Mouse (Mus musculus) large intestine, adult 2 months (tissue): ENCODE measurements at regions not wholly inside any gene's neighbourhood (a gene's known extent, or its start where the extent isn't known, plus 50 kb on each side); places are given as distances from the start of the nearest gene placed in this dataset.
"Not testable (repeated sequence)": the region's sequence is repeated elsewhere in the genome, so short reads cannot be mapped to it uniquely, and the experiment has no call there.

Source experiments
- DNase-seq: peaks from one replicate; pipeline ENCODE4 v3.0.0-alpha.2; 2012; ENCODE audit warnings: low read depth, low spot score
- WGBS: fragments of 180-500 bp; shearing (Covaris S2); methylation state at CpG from one replicate; pipeline ENCODE4 v1.1.7; 2018; 5-methylcytosine and 5-hydroxymethylcytosine counted together

DNA sequence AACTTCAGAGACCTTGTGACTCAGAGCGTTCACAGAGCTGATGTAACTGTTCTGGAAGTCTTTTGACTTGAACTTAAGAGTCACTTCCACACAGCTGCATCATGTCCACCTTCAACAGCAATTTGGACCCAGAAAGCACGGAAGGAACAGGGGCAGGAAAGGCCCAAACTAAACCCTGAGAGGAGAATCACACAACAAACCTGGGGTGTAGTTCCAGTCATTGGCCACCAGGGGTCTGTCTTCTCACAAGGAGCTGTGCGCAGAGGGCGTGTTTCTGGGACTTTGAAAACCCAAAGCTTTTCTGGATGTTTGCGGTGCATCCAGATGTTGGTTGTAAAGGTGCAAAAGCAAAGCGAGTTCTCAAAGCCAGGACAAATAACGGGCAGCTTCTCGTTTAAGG, 231.9 kb upstream of the 1700056E22Rik start:
- no peak for DNase-seq
- 11% methylated on average over 8 of the region's 8 CpGs for WGBS

DNA sequence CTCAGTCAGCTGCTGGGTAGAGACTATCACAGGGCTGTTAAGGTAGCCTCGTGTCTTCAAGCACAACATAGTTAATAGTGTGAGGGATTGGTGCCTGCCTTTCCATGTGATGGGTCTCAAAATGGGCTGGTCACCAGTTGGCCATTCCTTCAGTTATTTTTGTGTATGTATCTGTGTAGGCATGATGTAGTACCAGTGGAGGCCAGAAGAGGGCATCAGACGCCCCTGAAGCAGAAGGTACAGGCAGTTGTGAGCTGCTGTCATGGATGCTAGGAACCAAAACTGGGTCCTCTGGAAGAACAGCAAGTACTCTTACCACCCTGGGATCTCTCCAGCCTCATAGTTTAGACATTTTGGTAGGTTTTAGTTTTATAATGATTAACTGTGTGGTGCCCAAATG, 228.9 kb upstream of the 1700056E22Rik start:
- 53% methylated on average over 2 of the region's 2 CpGs for WGBS
- DNase-seq, result no peak

GRCm38 (mm10) chr1:184261385-184261727, 227.3 kb upstream of the 1700056E22Rik start:
- 86% methylated on average over 6 of the region's 6 CpGs for WGBS
- DNase-seq, result no peak

GRCm38 (mm10) chr1:184260722-184261384, 226.8 kb upstream of the 1700056E22Rik start:
- 78% methylated on average over 6 of the region's 6 CpGs for WGBS

DNA sequence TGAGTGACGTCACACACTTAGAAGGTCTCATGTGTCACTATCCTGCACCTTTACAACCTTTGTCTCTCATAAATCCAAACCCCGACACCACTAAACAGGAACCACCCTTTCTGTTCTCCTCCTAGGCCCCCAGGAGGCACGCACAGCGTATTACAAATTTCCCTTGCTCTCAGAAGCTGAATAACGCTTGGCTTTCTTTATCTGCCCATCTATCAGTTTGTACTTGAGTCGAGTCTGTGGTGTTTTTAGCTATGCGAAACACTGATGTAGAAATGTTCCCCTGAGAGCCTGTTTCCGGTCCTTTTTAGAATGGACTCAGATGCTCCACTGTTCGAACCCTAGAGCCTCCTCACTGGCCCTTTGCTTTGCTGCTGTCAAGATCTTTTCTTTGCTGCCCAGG, 225.8 kb upstream of the 1700056E22Rik start:
- WGBS, result 67% methylated on average over 9 of the region's 9 CpGs

More at GRCm38 (mm10) chr1:184260722-184261384, 226.8 kb upstream of the 1700056E22Rik start:
- DNase-seq, result no peak

DNA sequence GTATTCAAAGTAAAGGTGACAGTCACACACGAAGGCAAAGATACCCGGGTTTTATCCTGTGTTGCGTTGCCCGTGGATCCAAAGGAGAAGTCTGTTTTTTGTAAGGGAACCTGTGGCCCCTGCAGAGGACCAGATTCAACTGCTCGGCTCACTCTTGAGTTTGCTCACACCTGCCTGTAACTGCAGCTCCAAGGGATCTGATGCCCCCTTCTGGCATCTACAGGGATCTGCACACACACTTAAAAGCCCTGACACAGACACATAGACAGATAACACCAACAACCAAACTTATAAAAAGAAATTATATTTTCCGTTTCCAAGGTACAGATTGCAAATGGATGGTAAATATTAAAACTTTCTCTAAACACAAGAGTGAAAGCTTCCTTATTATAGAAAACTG, 223.3 kb upstream of the 1700056E22Rik start:
- 90% methylated on average over 6 of the region's 6 CpGs for WGBS
- no peak for DNase-seq

More for the DNA sequence above, 225.8 kb upstream of the 1700056E22Rik start:
- DNase-seq, result no peak

- WGBS, result 50% methylated on average over 4 of the region's 4 CpGs
- DNase-seq, result no peak
These were observed 220.8 kb upstream of the 1700056E22Rik start for GRCm38 (mm10) chr1:184254951-184255350.

DNA sequence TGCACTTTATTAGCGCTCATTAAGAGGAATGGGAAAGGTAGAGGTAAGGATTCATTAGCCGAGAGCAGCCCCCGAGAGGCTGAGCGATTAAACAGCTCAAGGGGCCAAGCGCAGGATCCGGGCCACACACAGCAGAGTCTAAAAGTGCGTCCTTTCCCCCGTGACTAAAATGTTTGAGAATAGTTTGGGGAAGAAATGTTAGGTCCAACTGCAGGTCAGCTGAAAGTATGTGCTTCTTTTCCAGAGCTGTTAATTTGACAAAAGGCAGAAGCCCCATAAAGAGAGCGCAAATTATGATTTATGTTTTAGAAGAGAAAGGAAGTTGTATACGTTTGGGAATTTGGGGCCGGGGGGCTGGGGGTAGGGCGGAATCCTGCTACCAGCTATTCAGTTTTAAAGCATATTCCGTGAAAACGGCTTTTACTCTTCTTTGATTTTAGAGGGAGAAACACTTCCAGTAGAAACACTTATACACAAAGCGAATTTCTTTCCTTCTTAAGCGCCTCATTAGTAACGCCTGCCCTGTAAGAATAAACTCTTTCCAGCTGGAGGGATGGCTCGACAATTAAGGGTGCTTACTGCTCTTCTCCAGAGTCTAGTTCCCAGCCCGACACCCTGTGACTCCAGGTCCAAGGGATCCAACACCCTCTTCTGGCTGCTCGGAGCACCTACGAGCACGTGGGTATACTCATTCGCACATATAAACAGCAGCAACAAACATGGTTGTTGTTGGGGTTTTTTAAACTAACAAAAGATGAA, 210.8 kb upstream of the 1700056E22Rik start:
- DNase-seq, result no peak
- 62% methylated on average over 23 of the region's 23 CpGs for WGBS

DNA sequence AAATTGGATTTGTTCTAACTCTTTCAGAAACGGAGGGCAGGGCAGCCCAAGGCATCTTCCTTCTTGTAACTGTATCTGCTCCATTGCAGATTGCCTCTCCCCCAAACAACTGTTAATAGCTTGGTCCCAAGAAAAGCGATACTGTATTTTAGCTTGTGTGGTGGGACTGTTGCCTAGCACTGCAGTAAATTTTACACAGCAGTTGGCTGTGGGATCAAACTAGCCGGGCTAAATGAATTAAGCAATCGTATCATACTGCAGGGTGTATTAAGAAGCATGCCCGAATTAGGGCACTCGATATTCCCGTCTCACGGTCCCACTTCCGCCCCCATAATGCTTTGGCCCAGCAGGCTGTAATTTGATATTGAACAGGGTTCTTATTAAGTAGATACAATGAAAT, 210.2 kb upstream of the 1700056E22Rik start:
- no peak for DNase-seq
- WGBS, result 74% methylated on average over 9 of the region's 9 CpGs

GRCm38 (mm10) chr1:184241846-184242245, 207.7 kb upstream of the 1700056E22Rik start:
- WGBS, result 57% methylated on average over 4 of the region's 4 CpGs
- no peak for DNase-seq

GRCm38 (mm10) chr1:184235131-184235983, 201.3 kb upstream of the 1700056E22Rik start:
- 19% methylated on average over 25 of the region's 25 CpGs for WGBS
- DNase-seq, result peak; percentile 11

DNA sequence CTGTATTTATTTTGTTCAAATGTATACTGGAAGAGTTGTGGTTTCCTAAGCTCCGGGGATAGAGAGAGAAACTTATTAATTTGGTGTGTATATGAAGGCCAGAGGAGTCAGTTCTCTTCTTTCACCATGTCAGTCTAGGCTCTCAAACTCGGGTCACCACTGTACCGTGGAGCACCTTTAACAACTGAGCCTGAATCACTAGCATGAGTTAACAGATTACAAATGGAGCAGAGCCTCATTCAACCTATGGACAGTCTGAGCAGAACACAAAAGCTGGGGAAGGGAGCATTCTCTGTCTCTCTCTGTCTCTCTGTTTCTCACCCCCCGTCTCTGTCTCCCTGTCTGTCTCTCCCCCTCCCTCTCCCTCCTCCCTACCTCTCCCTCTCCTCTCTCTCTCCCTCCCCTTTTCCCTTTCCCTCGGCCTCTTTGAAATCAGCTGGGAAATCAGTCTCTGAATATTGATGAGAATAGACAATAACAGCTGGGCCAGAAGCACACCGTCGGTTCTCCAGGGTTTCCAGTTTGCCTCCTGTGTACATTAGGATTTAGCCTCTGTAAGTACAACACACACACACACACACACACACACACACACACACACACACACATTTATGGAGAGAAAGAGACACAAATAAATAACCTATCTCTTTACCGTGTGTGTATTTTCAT, 200.4 kb upstream of the 1700056E22Rik start:
- 70% methylated on average over 8 of the region's 8 CpGs for WGBS

DNA sequence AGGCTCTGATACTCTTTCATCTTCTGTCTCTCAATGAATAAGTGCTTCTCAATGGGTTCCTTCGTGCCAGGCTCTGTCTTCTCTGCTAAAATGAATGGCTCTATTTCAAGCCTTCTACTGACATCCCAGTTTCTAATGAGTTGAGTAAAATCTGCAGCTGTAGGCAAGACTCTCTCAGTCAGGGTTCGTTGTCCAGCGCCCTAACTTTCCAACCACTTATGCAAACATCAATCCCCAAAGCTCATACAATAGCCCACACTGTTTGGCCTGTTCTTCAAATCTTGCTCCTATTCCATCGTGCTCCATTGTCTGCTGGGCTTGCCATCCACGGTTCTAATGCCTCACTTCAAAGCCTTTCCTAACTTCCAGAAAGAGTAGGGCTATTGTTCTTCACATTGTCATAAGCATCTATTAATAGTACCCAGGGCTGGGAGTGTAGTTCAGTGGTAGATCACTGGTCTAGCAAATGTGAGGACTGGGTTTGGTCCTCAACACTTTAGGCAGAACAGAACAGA, 199.7 kb upstream of the 1700056E22Rik start:
- DNase-seq, result no peak
- 68% methylated on average over 5 of the region's 5 CpGs for whole genome bisulfite sequencing

More for the DNA sequence above, 200.4 kb upstream of the 1700056E22Rik start:
- DNase-seq, result no peak

DNA sequence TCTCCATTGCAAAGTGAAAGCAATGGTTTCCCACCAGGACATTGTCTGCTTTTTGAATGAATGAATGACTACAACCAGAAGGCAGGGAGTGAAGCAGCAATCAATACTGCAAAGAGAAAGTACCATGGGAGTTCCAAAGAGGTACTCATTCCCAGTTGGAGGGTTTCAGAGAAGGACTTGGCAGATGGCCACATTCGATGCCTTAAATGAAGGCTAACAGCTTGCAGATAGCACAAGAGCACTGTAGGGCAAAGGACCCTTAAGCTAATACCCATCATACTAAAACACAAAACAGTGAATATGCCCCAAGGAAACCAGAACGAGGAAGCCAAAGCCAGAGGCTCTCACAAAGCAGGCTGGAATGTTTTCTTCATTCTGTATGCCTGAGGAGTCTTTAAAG, 188.2 kb upstream of the 1700056E22Rik start:
- WGBS, result 55% methylated on average over 2 of the region's 2 CpGs
- no peak for DNase-seq

GRCm38 (mm10) chr1:184221792-184222191, 187.7 kb upstream of the 1700056E22Rik start:
- no peak for DNase-seq
- WGBS, result 44% methylated on average over 3 of the region's 3 CpGs

DNA sequence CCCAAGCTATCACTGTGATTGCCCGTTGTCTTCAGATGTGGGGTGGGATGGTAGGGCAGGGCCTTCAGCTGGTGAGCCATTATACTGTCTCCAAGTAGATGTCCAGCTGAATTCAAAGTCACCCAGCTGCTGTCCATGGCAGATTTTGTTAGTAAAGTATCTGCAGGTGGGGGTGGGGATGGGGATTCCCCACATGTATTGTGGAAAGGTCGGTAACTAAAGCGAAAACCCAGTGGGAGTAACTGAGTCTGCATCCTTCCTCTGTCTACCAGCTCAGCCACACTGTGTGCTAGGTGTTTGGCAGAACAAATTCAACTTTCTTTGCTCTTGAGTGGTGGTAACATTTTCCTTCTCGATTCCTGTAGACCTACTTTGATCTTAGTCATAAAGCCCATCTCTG, 163.2 kb upstream of the 1700056E22Rik start:
- no peak for DNase-seq
- 84% methylated on average over 4 of the region's 4 CpGs for WGBS

DNA sequence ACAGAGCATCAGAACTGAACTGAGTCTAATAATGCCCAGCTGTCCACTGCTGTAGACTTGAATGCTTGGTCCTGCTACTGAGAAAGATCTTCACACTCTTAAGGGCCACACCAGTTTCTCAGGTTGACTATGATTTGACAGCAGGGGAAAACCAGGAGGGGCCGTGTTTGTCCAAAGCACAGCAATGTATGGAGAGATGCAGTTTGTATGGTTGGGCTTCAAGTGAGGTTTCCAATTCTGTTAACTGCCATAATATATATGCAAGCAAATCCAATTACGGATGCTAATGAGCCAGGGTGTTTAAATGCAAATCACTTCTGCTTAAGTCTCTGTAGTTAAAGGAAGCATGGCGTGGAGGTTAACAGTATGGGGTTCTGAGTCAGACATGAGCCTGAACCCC, 157.2 kb upstream of the 1700056E22Rik start:
- 82% methylated on average over 3 of the region's 3 CpGs for WGBS
- no peak for DNase-seq

DNA sequence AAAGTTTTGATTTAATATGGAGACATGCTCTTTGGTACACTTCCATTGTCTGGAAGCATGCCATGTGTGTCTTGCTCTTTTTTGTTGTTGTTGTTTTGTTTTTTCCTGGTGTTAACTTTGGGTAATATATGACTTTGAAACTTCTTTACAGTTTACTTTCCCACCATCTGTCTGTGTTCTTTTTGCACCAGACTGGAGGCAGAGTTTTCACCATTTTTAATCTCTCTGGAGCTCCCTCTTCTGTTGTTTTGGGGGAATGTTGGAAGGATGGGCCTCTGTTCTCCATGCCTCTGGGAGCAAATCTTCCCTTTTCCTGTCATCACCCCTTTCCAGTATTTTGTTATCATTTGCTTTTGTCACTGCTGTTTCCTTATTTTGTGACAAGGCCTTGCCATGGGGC, 153.5 kb upstream of the 1700056E22Rik start:
- no peak for DNase-seq

GRCm38 (mm10) chr1:184182163-184182562, 148.1 kb upstream of the 1700056E22Rik start:
- 85% methylated on average over 4 of the region's 4 CpGs for WGBS

DNA sequence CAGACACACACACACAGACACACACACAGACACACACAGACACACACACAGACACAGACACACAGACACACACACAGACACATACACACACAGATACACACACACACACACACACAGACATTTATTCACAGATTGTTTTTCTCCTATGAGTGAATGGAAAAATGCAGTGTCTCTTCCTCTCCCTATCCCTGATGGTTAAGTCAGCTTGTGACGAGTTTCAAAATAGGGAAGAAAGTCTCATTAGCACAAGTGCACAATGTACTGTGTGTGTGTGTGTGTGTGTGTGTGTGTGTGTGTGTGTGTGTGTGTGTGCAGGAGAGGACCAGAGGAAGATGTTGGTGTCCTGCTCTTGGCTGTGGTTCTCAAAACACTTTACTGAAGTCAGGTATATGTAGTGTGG, 140.3 kb upstream of the 1700056E22Rik start:
- WGBS, result 77% methylated on average over 1 of the region's 1 CpGs
- DNase-seq, result not testable (repeated sequence)

More at GRCm38 (mm10) chr1:184182163-184182562, 148.1 kb upstream of the 1700056E22Rik start:
- DNase-seq, result no peak
